Mouse (Mus musculus) kidney, adult 2 months (tissue): Measurements from ENCODE around the gene Zdhhc7.

Experiments used
- CTCF ChIP-seq: fragments of 200-500 bp; conservative IDR thresholded peaks from 2 replicates; pipeline ENCODE4 v1.5.1; 2011; ENCODE audit warnings: low read depth, mild to moderate bottlenecking, control low read depth, low read length, moderate library complexity, mixed read lengths; ENCODE audit not compliant: insufficient read depth, insufficient read length
- POLR2A ChIP-seq: fragments of 200-500 bp; IDR thresholded peaks from one replicate; pipeline ENCODE4 v1.6.1; 2011; ENCODE audit warnings: low read depth, low read length, control low read depth

GRCm38 (mm10) chr8:120114315-120114841 is 13.1 kb upstream of the Zdhhc7 start:
- no peak for TF ChIP-seq POLR2A
- no peak for TF ChIP-seq CTCF
